Mouse (Mus musculus): Measurements from ENCODE around the gene Apoa2. TPM values are rescaled to one million over a fixed set of nuclear protein-coding genes. Genes with fewer than 3 reads are reported as not detected.

The Apoa2 gene
- total RNA-seq, 2 experiments from 2014 or later: 2.7 to 3.1 TPM

DNA sequence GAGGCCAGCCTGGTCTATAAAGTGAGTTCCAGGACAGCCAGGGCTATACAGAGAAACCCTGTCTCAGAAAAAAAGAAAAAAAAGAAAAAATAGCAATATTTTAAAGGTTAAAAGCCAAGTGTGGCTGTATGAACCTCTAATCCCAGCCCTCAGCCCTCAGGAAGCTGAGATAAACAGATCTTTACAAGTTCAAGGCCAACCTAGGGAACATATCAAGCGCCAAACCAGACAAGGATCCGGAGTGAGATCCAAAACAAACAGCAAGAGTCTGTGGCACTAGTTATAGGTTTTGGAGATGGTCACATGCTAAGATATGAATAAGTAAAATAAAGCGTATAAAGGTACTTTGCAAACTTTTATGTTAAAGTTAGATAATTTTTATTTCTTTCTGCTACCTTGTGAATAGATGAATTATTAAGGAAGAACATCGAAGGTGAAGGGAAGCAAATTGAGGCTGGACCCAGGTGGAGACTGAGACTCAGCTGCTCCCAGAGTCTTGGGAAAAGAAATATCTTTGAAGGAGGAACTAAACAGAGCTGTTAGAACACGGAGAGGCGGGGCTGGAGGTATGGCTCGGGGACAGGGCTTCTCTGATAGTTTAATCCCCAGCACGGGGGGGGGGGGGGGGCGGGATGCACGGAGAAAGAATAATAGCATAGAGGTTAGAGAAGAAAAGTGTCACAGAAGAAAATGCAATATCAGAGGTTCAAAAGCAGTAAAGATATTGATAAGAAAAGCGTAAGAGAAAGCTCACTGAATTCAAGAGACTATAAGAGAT, 21.2 kb upstream of the Apoa2 start:
- intact Hi-C loops (cut with DNase I): no loop called here
- no peak for DNase-seq (ENCODE audit: low spot score in 2 of 2)

DNA sequence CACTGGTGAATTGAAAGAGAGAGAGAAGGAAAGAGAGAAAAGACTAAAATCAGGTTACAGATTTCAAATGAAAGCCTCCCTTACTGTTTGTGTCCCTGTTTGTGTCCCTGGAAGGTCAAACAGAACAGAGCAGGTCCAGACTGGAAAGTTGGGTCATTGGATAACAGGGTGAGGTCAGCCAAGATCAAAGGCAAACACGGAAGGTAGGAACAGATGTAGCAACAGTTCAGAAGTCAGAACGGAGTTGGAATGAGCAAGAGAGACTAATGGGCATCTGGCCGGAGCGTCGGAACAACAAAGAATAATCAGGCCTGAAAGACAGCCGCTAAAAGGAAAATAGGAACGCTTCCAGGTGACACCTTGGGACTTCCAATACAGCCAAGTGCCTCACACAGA, 20.6 kb upstream of the Apoa2 start:
- DNase-seq (ENCODE audit: low spot score in 2 of 2): no peak
- intact Hi-C loops (cut with DNase I): no loop called here

GRCm38 (mm10) chr1:171205704-171206493, 19.0 kb upstream of the Apoa2 start:
- intact Hi-C loops (cut with DNase I): no loop called here
- no peak for DNase-seq (ENCODE audit: low spot score in 2 of 2)

GRCm38 (mm10) chr1:171209409-171209808, 15.4 kb upstream of the Apoa2 start:
- intact Hi-C loops (cut with DNase I): no loop called here
- DNase-seq (ENCODE audit: low spot score in 2 of 2): no peak

GRCm38 (mm10) chr1:171212854-171213253, 12.0 kb upstream of the Apoa2 start:
- intact Hi-C loops (cut with DNase I): no loop called here
- DNase-seq (ENCODE audit: low spot score in 2 of 2): no peak

- intact Hi-C loops (cut with DNase I): no loop called here
- DNase-seq (ENCODE audit: low spot score in 2 of 2): no peak
Observed at GRCm38 (mm10) chr1:171213801-171214496, 10.9 kb upstream of the Apoa2 start, which contains the start of gene Nr1i3. Nr1i3 (plus strand) TSS chr1:171213970.

DNA sequence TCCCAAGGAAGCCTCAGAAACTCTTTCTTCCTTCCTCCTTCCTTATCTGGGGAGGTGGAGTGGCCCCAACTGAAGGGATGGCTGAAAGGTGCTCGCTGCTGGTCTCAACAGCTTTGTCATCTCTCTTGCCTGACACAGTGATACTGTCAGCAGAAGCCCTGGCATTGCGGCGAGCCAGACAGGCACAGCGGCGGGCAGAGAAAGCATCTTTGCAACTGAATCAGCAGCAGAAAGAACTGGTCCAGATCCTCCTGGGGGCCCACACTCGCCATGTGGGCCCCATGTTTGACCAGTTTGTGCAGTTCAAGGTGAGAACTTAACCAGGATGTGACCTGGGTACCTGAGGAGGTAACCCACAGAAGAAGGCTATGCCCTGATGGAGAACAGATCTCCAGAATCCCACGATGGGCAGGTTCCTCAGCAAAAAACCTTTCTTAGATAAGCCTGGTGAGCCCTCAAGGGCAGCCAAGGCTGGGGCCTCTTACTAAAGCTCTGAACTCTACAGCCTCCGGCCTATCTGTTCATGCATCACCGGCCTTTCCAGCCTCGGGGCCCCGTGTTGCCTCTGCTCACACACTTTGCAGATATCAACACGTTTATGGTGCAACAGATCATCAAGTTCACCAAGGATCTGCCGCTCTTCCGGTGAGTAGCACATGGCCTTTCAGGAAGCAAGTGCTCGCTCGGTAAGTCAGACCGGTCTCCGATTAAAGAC, 8.5 kb upstream of the Apoa2 start:
- intact Hi-C loops (cut with DNase I): no loop called here
- no peak for DNase-seq (ENCODE audit: low spot score in 2 of 2)

DNA sequence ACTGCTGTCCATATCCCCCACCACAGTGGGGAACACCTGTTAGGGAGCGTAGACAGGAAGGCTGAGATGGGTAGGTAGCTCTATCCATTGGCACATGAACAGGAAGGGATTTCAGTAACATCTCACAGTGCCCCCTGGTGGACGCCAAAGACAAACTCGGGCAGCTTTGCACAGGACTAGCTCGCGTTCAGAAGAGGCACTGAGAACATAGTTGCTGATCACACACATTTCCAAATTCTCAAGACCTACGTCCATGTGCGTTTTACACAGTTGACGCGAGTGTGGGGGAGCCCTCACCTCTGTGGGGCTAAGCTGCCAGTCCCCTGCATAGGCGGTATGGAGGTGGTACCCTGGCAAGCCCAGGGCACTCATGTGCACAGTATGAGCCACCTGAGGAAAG, 4.0 kb upstream of the Apoa2 start:
- DNase-seq (ENCODE audit: low spot score in 2 of 2): peak; percentile 89 to 94
- intact Hi-C loops (cut with DNase I): loop anchor here (1.0 to 5.0 kb wide), 4 partner anchors 56 to 110 kb away; partner anchors contain the start of gene Dedd

- intact Hi-C loops (cut with DNase I): loop anchor here (1.0 to 5.0 kb wide), 6 partner anchors 26 to 111 kb away; partner anchors contain the start of genes Dedd, Mpz and Sdhc
- DNase-seq (ENCODE audit: low spot score in 2 of 2): peak; percentile 23 to 26
Observed at GRCm38 (mm10) chr1:171221281-171222193, 3.3 kb upstream of the Apoa2 start.

DNA sequence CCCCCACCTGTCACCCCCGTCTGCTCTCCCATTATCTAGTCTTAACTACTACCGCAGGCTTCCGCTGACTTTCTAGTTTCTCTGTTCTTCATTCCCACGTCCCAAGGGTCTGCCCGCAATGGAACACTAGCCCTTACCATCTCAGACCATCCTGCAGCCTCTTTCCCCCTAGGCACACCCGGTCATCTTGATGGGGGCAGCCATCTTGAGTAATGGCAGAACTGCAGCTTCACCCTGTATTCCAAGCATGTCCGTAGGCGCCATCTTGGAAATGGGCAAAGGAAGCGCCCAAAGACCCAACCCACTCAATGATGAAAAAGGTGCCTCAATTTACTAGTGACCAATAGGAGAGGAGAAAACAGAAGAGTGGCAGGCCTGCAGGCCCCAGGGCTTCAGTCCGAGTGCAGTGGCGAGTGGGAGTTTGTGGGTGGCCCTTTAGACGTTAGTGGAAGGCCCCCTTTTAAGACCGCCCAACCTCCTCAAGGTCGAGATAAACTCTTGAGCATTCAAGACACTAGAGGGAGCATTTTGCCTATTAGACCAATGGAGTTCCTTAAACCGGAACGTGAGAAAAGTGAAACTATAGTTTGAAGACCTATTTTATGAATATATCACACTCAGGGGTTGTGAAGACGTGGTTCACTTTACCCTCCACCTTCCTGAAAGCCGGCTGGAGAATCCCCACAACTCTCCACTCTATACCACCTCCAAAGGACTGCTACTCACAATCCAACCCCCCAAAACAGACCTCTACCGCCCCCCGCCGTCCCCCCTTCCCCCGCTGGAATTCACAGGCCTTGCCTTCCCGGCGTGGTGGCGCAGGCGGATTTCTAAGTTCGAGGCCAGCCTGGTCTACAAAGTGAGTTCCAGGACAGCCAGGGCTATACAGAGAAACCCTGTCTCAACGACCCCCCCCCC, 2.4 kb upstream of the Apoa2 start, which contains the start of gene Tomm40l:
Gene Tomm40l, minus strand, starts transcription at position 277 of the 918 bp plus-strand sequence.
- intact Hi-C loops (cut with DNase I): loop anchor here (1.0 to 5.0 kb wide), 3 partner anchors 25 to 105 kb away; partner anchors contain the start of genes Dedd, Mpz and Sdhc
- peak; percentile 93 to 99 for DNase-seq (ENCODE audit: low spot score in 2 of 2)

DNA sequence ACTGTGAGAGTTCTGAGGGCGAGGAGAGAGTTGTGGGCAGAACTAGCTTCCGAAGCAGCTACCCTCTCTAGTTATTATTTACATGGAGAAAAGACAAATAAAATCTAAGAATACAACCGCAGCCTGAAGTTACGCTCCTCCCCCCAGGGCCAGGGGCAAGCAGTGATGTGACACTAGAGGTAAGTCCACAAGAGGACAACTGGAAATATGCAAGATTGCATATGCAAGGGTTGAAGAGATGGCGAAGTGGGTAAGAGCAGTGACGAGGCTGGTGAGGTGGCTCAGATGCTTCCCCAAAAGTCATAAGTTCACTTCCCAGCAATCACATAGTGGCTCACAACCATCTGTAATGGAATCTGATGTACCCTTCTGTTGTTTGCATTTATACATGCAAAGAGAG, 1.7 kb upstream of the Apoa2 start:
- intact Hi-C loops (cut with DNase I): loop anchor here (5.0 kb wide), 1 partner anchor 104 kb away; the partner anchor contains the start of gene Dedd
- no peak for DNase-seq (ENCODE audit: low spot score in 2 of 2)

- no peak for DNase-seq (ENCODE audit: low spot score in 2 of 2)
- intact Hi-C loops (cut with DNase I): loop anchor here (5.0 kb wide), 1 partner anchor 104 kb away; the partner anchor contains the start of gene Dedd
Observed at GRCm38 (mm10) chr1:171223796-171224195, 1.1 kb upstream of the Apoa2 start.

- intact Hi-C loops (cut with DNase I): no loop called here
- DNase-seq (ENCODE audit: low spot score in 2 of 2): no peak
Observed at GRCm38 (mm10) chr1:171226780-171227179, 1.9 kb downstream of the Apoa2 start.

DNA sequence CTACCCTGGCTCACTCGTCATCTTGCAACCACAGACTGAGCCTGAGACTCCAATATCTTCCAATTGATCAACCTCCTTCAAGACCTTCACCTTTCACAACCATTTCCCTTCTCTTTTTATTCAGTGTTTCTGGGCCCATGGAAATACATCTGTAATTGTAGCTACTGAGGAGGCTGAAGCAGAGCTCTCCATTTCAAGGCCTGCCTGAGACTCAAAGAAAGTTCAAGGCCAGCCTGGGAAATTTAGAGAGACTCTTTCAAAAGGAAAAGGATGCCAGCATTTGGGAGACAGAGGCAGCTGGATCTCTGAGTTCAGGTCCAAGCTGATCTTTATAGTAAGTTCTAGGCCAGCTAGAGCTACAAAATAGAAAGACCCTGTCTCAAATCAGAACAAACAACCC, 3.0 kb downstream of the Apoa2 start:
- intact Hi-C loops (cut with DNase I): no loop called here
- no peak for DNase-seq (ENCODE audit: low spot score in 2 of 2)

DNA sequence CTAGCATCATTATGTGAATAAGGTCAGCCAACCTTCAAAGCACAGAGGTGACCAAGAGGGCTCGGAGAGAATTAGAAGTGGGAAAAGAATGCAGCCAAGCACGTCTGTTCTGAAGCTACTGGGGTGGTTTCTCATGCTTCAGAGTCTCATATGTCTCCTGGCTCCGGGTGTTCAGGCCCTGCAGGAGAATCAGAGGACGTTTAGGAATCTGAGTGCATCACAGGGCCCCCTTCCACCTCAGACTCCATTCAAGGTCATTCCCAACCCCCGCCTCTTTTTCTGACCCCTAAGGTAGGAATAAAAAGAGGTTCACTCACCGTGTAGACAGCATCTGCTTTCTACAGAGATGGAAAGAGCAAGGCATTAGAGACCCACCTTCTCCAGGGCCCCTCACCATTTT, 4.9 kb downstream of the Apoa2 start:
- no peak for DNase-seq (ENCODE audit: low spot score in 2 of 2)
- intact Hi-C loops (cut with DNase I): no loop called here

DNA sequence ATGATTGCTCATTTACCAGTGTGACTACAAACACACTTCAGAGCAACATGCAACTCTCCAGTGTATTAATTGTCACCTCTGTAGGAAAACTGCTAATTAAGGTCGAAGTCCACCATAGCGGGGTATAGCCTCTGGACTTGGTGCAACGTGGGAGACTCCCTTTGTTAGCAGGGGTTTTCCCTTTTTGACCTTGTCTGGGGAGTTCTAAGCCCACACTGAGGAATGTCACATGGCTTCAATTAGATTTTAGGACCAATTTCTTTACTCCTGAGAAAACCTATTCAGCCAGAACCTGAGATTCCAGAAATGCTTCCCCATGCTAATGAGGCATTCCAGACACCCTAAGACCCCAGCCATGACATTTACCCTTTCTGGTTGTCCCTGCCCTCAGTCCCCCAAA, 5.4 kb downstream of the Apoa2 start:
- intact Hi-C loops (cut with DNase I): no loop called here
- DNase-seq (ENCODE audit: low spot score in 2 of 2): no peak

DNA sequence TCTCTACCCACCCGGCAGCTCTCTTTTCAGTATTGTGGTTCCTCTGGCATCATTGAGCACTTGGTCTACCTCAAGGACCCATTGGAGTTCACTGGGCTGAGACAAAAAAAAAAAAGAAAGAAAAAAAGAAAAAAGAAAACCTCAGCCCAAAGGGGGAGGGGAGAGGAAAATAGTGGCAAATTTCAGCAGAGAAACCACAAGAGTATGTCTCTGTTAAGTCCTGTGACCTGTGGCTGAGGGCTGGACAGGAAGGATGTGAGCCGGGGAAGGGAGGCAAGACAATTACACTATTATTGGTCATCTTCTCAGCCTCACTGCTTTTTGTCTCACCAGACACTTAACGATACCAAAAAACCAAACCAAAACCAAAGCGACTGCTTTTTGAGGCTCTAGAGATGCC, 7.0 kb downstream of the Apoa2 start:
- DNase-seq (ENCODE audit: low spot score in 2 of 2): no peak
- intact Hi-C loops (cut with DNase I): no loop called here

All from left cerebral cortex, postnatal 25 days (tissue).